Mouse (Mus musculus): ENCODE results near the gene Rab3il1. TPM values are rescaled to one million over a fixed set of nuclear protein-coding genes. Genes with fewer than 3 reads are reported as not detected.

The Rab3il1 gene
- polyA plus RNA-seq, 1 experiment from 2014 or later, result 63.6 TPM

DNA sequence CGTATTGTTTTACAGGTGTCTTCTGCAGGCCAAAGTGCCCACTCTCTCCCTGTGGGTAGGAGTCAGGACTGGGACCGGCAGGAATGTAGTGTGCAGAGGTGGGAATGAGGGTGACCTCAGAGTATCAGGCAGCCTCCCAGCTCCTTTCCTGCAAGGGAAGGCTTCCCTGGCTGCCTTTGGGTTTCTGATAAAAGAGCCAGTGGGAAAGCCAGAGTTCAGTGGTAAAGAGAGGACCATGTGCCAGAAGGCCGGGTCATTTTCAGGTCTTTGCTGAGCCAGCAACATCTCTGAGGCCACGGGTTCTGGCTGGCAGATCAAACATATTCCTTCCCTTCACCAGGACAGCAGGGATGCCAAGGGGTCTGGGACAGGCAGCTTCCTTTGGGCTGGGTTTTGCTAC, 44.9 kb downstream of the Rab3il1 start:
- peaks cover 14% of the 10 kb centered on the region; the same call in 1 of the 2 replicates for H3K4me1 ChIP-seq (replicated peaks; ENCODE audit: control insufficient read depth, insufficient read depth, low read length)
- no peaks in the 10 kb centered on the region for H3K27me3 ChIP-seq (replicated peaks; ENCODE audit: control insufficient read depth, insufficient read depth, low read length)
- no peak for ATAC-seq
- H3K4me2 ChIP-seq (replicated peaks; ENCODE audit: low read depth), result no peak overlapping the region
- no peak overlapping the region for H3K4me3 ChIP-seq (ENCODE audit: low read depth, low read length)
- H3K36me3 ChIP-seq (ENCODE audit: control insufficient read depth, insufficient read depth), result no peaks in the 10 kb centered on the region; the same call in 1 of the 2 replicates
- no peak overlapping the region for H3K27ac ChIP-seq (ENCODE audit: low read depth, low read length)
- H3K9ac ChIP-seq (ENCODE audit: low read depth, low read length), result no peak overlapping the region
- TF ChIP-seq CTCF (IDR thresholded peaks at IDR 0.05; ENCODE audit: low read depth), result no peak
- H3K9me3 ChIP-seq (ENCODE audit: control insufficient read depth), result no peaks in the 10 kb centered on the region
- 44% methylated on average over 4 of the region's 4 CpGs for WGBS

DNA sequence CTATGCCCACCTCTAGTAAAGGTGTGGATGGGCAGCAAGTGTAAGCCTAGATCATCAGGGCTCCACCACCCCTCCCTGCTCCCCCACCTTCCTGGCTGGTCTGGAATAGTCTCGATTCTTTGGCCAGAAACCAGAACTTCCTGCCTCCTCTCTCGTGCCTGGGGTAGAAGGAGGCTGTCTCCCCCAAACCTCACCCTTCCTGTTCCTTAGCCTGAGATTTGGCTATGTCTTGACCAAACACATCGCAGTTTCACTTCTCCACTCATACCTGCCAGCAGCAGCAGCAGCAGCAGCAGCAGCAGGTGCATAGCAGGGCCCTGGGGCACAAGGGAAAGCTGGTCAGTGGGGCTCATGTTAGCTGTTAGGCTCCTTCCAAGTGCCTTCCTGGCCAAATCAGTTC, 45.5 kb downstream of the Rab3il1 start:
- Histone ChIP-seq H3K27ac (ENCODE audit: low read depth, low read length) (no peak overlapping the region), H3K27me3 (replicated peaks; ENCODE audit: control insufficient read depth, insufficient read depth, low read length) (no peaks in the 10 kb centered on the region), H3K9ac (ENCODE audit: low read depth, low read length) (no peak overlapping the region), H3K4me2 (replicated peaks; ENCODE audit: low read depth) (no peak overlapping the region), H3K4me3 (ENCODE audit: low read depth, low read length) (no peak overlapping the region), H3K9me3 (ENCODE audit: control insufficient read depth) (no peaks in the 10 kb centered on the region), H3K36me3 (ENCODE audit: control insufficient read depth, insufficient read depth) (no peaks in the 10 kb centered on the region), H3K4me1 (replicated peaks; ENCODE audit: control insufficient read depth, insufficient read depth, low read length) (peaks cover 11% of the 10 kb centered on the region; the same call in 1 of the 2 replicates)
- WGBS, result 44% methylated on average over 3 of the region's 3 CpGs
- ATAC-seq, result no peak
- TF ChIP-seq CTCF (IDR thresholded peaks at IDR 0.05; ENCODE audit: low read depth), result no peak

DNA sequence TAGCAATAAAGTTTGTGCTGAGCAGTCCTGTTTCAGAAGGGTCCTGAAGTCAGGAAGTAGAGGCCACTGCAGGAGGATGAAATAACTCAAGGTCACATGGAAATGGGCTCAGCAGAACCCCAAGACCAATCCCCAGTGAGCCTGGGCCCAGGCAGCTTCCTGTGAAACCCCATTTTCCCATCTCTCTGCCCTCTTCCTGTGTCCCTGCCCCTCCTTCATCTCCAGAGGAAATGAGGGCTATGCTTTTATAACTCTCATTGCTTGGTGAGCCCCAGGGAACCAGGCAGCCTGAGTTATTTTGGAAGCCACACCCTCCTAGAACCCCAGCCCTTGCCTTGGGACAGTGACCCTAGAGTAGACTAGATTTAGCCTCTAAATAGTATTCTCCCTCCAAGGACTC, 48.1 kb downstream of the Rab3il1 start:
- H3K9ac ChIP-seq (ENCODE audit: low read depth, low read length), result no peak overlapping the region
- H3K4me3 ChIP-seq (ENCODE audit: low read depth, low read length), result no peak overlapping the region
- no peaks in the 10 kb centered on the region for H3K9me3 ChIP-seq (ENCODE audit: control insufficient read depth)
- no peak overlapping the region for H3K4me2 ChIP-seq (replicated peaks; ENCODE audit: low read depth)
- no peaks in the 10 kb centered on the region for H3K27me3 ChIP-seq (replicated peaks; ENCODE audit: control insufficient read depth, insufficient read depth, low read length)
- peaks cover 11% of the 10 kb centered on the region; the same call in 1 of the 2 replicates for H3K36me3 ChIP-seq (ENCODE audit: control insufficient read depth, insufficient read depth)
- H3K4me1 ChIP-seq (replicated peaks; ENCODE audit: control insufficient read depth, insufficient read depth, low read length), result 0 out of 2 replicates have a peak, but pooled peaks cover 11% of the 10 kb centered on the region
- no peak for TF ChIP-seq CTCF (IDR thresholded peaks at IDR 0.05; ENCODE audit: low read depth)
- no peak overlapping the region for H3K27ac ChIP-seq (ENCODE audit: low read depth, low read length)
- no peak for ATAC-seq

DNA sequence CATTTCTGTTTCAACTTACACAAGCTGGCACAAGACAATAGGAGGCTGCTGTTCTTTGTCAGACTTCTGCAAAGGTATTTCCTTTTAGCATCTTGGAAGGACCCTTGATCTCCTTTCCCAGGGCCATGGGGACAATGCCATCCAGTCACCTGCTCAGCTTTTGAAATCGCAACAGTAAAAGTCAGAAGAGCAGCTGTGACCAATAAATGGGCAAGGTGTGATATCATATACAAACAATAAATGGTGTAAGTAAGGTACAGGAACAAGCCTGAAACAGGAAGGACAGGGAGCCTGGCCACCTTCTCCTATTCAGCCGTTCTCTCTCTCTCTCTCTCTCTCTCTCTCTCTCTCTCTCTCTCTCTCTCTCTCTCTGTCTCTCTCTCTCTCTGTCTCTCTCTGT, 49.0 kb downstream of the Rab3il1 start:
- Histone ChIP-seq H3K4me3 (ENCODE audit: low read depth, low read length) (no peak overlapping the region), H3K9me3 (ENCODE audit: control insufficient read depth) (no peaks in the 10 kb centered on the region), H3K9ac (ENCODE audit: low read depth, low read length) (no peak overlapping the region), H3K4me2 (replicated peaks; ENCODE audit: low read depth) (no peak overlapping the region), H3K27me3 (replicated peaks; ENCODE audit: control insufficient read depth, insufficient read depth, low read length) (no peaks in the 10 kb centered on the region), H3K27ac (ENCODE audit: low read depth, low read length) (0 out of 2 replicates have a peak overlapping the region, but pooled peaks have one; percentile 15), H3K36me3 (ENCODE audit: control insufficient read depth, insufficient read depth) (peaks cover 14% of the 10 kb centered on the region; the same call in 1 of the 2 replicates), H3K4me1 (replicated peaks; ENCODE audit: control insufficient read depth, insufficient read depth, low read length) (0 out of 2 replicates have a peak, but pooled peaks cover 11% of the 10 kb centered on the region)
- peak; percentile 86 for ATAC-seq
- 29% methylated on average over 2 of the region's 2 CpGs for WGBS
- no peak for TF ChIP-seq CTCF (IDR thresholded peaks at IDR 0.05; ENCODE audit: low read depth)

DNA sequence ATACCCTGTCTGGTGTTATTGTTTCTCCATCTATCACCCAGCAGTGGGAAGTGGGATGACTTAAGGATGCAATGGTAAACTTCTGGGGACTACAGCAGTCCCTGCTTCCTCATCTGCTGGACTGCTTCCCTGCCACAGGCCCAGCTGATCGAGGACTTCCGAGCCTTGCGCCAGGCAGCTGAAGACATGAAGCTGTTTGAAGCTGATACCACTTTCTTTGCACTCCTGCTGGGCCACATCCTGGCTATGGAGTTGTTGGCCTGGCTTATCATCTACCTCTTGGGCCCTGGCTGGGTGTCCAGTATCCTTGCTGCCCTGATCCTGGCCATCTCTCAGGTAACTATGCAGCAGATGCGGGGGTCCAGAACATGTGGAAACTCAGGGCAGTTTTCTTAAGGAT, 51.2 kb downstream of the Rab3il1 start:
- H3K27ac ChIP-seq (ENCODE audit: low read depth, low read length), result no peak overlapping the region
- H3K9me3 ChIP-seq (ENCODE audit: control insufficient read depth), result no peaks in the 10 kb centered on the region
- no peak for TF ChIP-seq CTCF (IDR thresholded peaks at IDR 0.05; ENCODE audit: low read depth)
- 87% methylated on average over 4 of the region's 4 CpGs for WGBS
- no peak overlapping the region for H3K9ac ChIP-seq (ENCODE audit: low read depth, low read length)
- no peaks in the 10 kb centered on the region for H3K27me3 ChIP-seq (replicated peaks; ENCODE audit: control insufficient read depth, insufficient read depth, low read length)
- H3K4me2 ChIP-seq (replicated peaks; ENCODE audit: low read depth), result no peak overlapping the region
- no peak overlapping the region for H3K4me3 ChIP-seq (ENCODE audit: low read depth, low read length)
- no peak for ATAC-seq
- H3K36me3 ChIP-seq (ENCODE audit: control insufficient read depth, insufficient read depth), result peaks cover 25% of the 10 kb centered on the region; the same call in 1 of the 2 replicates
- peaks cover 19% of the 10 kb centered on the region for H3K4me1 ChIP-seq (replicated peaks; ENCODE audit: control insufficient read depth, insufficient read depth, low read length)

DNA sequence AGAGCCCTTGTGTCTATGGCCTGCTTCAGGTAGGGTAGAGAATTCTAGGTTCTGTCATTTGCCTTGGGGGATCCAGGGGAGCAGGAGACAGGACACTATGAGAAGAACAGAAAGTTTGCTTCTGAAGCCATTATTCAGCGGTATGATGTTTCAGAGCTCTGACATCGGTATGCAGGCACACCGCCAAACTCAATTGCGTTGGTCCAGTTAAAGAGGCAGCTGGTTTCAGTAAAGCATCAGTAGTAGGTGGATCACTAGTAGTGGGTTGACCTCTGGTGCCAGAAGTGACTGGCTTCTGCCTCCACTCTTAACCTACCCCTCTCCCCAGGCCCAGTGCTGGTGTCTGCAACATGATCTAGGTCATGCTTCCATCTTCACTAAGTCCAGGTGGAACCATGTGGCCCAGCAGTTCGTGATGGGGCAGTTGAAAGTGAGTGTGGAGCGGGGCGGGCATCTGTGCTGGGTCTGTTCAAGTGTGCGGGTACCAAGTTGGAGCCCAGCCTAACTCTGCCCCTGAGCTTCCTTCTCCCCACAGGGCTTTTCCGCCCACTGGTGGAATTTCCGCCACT, 52.3 kb downstream of the Rab3il1 start:
- no peak for TF ChIP-seq CTCF (IDR thresholded peaks at IDR 0.05; ENCODE audit: low read depth)
- ATAC-seq, result no peak

More for the DNA sequence above, 52.3 kb downstream of the Rab3il1 start:
- 92% methylated on average over 10 of the region's 10 CpGs for WGBS
- Histone ChIP-seq H3K9me3 (ENCODE audit: control insufficient read depth) (no peaks in the 10 kb centered on the region), H3K4me3 (ENCODE audit: low read depth, low read length) (no peak overlapping the region), H3K27ac (ENCODE audit: low read depth, low read length) (no peak overlapping the region), H3K4me2 (replicated peaks; ENCODE audit: low read depth) (no peak overlapping the region), H3K27me3 (replicated peaks; ENCODE audit: control insufficient read depth, insufficient read depth, low read length) (no peaks in the 10 kb centered on the region), H3K36me3 (ENCODE audit: control insufficient read depth, insufficient read depth) (peaks cover 25% of the 10 kb centered on the region; the same call in 1 of the 2 replicates), H3K9ac (ENCODE audit: low read depth, low read length) (no peak overlapping the region), H3K4me1 (replicated peaks; ENCODE audit: control insufficient read depth, insufficient read depth, low read length) (peaks cover 19% of the 10 kb centered on the region)

Data from intestine, postnatal 0 days (tissue).